Mouse (Mus musculus): ENCODE results near the gene Ppp1r3g.

DNA sequence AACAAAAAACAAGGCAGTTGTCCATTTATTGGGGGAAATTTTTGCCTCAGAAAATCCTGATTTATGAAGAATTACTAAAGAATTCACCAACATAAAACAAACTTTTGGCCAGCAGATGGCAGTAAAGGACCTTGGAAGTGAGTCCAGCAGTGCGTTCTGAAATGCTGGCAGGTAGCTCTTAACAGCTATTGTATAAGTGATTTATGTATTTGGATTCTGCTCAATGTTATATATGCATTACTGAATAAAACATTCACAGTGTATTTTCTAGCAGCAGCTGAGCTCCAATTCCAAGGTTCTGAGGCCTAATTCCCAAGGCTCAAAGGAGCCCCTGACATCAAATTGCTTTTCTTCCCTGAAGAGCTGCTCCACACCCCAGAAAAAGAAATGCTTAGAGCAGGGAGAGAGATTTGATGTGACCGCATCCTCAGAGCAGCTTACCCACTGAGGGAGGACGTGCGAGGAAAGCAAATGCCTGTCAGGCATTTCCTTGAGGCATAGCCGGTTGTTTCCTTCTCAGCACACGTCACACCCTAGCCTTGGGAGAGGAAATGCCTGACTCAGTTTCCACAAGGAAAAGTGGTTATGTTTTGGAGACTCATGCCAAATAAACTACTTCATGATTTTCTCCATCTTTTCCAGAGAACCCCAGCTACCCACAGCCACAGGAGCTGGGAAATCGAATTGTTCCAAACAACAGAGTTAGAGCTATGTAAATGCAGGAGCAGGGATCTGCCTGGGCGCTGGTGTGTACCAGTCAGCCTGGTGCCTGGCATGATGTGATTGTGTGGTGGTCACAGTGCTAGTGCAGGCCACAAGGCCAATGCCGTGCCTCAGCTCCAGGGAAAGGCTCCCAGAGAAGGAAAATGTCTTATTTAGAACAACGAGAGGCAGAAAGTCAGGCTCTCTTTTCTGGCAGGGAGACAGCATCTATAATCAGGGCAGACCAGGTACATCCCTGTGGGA is 61.0 kb downstream of the Ppp1r3g start:
- TF ChIP-seq TAL1 (IDR thresholded peaks at IDR 0.05; ENCODE audit: low read length) (no peak), GATA1 (IDR thresholded peaks at IDR 0.05; ENCODE audit: low read length) (no peak)
